Mouse (Mus musculus) urinary bladder, adult 2 months (tissue): ENCODE data around the gene Msto1. TPM values are rescaled to one million over a fixed set of nuclear protein-coding genes. Genes with fewer than 3 reads are reported as not detected.
"Not testable (repeated sequence)": the region's sequence is repeated elsewhere in the genome, so short reads cannot be mapped to it uniquely, and the experiment has no call there.

ENCODE experiments used
- DNase-seq: peaks from one replicate; pipeline ENCODE4 v3.0.0; 2022; ENCODE audit warnings: low spot score
- polyA plus RNA-seq: library from polyadenylated mRNA; depleted of rRNA; stranded (reverse); fragments of >200 nt; gene quantifications from 2 replicates; pipeline ENCODE4 v1.2.3, GENCODE M21; 2012; rRNA removed

Gene Msto1
- 28.3 and 32.8 TPM in 2 replicates for polyA plus RNA-seq

DNA sequence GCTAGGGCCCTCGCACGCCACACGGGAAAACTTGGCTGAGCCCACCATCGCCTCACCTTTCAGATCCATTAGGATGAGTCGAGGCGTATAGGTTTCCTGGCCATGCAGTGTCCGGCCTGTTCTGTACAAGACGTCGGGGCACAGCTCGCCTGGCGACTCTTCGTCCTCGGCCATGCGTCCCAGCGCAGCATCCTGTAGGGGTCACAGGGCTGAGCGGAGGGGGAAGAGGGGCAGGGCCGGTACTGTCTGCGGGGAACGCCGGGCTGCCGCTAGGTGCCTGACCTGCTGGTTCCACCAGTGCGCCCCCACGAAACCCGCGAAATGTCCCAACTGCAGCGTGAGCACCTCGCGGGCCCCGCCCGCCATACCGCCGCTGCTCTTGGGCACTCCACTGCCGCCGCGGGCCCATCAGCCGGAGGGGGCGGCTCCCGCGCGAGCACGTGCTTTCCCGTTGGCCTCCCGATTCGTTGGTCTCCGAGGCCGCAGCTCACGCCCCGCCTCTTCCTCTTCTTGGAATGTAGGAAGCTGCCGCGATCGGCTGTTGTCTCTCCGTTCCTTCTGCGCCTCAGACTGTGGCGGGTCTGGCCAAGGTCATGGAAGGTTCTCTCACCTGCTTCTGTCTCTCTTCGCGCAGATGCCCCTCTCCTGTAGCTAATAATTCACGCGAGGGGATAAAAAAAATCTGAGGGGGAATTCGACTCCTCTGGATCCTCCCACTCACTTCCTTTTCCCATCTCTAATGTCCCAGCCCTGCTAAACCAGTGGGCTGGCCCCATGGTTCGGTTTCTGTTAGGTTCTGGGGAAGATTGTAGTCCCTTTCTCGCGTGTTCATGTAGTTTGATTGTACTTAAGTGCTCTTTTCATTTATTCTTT, at the start of gene Msto1:
Msto1 (minus strand) TSS at position 489 of the 873 bp plus-strand sequence.
- DNase-seq, result peak; percentile 85

GRCm38 (mm10) chr3:88963211-88963610, 49.4 kb upstream of the Msto1 start:
- not testable (repeated sequence) for DNase-seq

- DNase-seq, result no peak
Observed at GRCm38 (mm10) chr3:88953736-88954135, 39.9 kb upstream of the Msto1 start.

DNA sequence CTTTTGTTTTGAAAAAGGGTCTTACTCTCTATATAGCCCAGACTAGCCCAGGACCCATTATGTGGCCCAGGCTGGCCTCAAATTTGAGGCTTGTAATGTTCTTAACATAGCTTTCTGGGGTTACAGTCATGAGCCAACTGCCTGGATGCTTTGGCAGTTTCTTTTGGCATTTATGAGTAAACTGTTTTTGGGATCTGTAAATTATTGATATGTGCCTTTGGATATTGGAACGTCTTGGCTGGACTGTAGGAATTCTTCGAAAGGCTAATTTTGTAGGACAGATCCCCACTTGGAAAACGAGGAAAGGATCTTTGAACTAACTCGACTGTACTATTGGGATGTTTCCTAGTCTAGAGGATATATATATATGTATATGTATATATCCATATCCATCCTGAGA, 39.4 kb upstream of the Msto1 start:
- no peak for DNase-seq

DNA sequence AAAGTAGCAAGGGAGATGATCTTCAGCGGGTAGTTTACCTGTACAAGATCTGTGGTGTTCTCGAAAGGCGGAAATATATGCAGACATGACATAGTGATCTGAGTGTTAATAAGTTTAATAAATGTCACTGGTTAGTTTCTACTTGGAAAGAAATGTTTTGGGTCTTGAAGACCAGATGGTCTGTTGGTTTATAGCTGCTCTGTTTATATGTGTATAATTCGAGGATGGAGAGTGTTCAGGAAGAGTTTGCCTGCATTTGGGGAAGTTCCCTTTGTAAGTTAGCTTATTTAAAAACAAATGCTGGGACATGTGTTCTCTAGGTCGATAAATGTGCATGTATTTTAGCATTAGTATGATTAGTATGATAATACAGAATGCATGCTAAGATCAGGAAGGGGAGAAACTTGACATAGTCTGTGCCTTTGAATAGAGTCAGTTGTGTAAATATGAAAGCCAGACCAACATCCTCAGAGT, 37.6 kb upstream of the Msto1 start:
- DNase-seq, result no peak

- peak; percentile 77 for DNase-seq
Observed at GRCm38 (mm10) chr3:88950576-88951326, 37.0 kb upstream of the Msto1 start, which contains the start of the genes Ash1l and Dap3. TSS of gene Ash1l (plus strand) at chr3:88950622. TSS of gene Dap3 (minus strand) at chr3:88951181.

DNA sequence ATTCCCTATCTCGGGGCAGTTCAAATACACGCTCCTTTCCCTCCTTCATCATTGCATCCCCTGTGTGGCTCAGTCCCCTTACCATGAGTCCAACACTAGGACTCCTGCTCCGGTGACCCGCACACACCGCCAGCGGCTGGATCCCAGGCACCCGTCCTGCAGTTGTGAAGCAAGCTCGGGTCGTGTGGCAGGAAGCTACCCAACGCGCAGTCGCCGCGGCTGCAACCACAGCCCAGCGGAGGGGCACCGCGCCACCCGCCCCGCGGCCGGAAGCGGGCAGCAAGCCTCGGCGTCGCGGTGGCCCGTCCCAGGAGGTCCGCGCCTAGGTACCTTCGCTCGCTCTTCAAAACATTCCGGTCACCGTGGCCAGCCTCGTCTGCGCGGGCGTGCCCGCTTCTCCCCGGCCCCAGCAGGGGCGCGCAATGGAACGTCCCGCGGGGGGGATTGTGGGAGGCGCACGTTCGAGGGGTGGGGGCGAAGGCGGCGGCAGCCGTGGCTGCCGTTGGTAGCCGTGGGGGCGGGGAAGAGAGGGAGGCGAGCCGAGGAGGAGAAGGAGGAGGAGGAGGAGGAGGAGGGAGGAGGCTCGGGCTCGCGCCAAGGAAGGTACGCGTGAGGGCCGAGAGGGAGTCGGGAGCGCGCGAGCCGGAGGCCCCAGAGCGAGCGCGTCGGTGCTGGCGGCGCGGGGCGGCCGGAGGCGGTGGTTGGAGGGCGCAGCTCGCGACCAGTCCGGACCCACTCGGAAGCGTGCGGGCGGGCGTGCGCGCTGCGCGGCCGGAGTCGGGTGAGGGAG, 36.2 kb upstream of the Msto1 start:
- peak; percentile 86 for DNase-seq

DNA sequence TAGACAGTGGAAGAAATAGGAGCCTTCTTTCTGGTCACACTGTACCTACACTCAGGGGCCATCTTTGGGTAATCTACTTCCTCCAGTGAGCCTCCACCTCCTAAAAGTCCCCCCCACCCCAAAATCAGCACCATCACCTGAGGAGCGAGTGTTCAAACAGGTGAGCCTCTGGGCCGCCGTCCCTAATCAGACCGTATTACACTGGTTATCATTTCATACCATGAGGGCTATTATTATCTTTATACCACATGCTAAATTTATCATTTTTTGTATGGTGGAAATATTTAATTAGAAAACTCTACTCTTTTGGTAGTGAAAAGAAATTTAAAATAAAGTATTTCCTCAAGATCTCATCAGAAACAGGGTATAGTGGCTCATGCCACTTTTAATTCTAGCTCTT, 30.3 kb upstream of the Msto1 start:
- DNase-seq, result no peak

GRCm38 (mm10) chr3:88942316-88942880, 28.6 kb upstream of the Msto1 start:
- no peak for DNase-seq

DNA sequence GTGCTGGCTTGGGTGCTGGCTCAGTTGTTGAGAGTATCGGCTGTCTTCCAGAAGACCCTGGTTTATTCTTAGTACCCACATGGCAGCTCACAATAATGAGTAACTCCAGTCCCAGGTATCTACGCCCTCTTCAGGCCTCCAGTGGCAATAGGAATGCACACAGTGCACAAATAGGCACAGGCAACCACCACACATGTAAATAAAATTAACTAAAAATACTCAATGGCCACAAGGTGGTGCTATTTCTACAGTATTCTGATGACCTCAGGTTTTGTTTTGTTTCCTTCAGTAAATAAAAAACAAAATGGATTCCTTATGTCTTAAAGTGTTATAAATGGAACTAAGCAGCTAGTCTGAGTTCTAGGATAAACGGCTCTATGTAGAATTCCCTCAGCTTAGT, 25.9 kb upstream of the Msto1 start:
- DNase-seq, result no peak

DNA sequence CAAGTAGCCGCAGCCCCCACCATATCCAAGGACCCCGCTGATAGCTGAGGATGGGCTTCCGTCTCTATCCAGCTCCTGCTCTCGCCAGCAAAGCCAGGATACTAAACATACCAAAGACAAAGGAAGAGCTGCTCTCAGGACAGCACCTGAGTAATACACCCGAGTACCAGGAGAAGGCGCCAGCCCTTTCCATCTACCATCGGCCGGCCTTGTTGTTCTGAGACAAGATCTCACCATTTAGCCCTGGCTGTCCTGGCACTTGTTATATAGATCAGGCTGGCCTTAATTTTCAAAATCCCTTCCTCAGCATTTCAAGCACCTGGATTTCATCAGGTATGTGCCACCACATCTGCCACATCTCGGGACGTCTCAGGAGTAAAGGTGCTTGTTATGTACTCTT, 25.3 kb upstream of the Msto1 start:
- no peak for DNase-seq

- DNase-seq, result no peak
Observed at GRCm38 (mm10) chr3:88929501-88929900, 15.7 kb upstream of the Msto1 start.

DNA sequence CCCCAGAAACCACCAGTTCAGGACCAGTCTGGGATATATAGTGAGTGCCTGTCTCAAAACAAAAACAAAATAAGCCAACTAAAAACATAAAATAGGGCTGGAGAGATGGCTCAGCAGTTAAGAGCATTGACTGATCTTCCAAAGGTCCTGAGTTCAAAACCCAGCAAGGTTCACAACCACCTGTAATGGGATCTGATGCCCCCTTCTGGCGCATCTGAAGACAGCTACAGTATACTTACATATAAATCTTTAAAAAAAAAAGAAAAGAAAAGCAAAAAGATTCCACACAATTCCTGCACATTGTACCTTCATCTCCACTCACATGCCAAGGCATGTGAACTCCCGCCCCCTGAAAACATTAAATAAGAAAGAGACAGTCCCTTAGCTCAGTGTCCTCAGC, 11.9 kb upstream of the Msto1 start:
- no peak for DNase-seq

GRCm38 (mm10) chr3:88923989-88924591, 10.3 kb upstream of the Msto1 start:
- DNase-seq, result no peak

DNA sequence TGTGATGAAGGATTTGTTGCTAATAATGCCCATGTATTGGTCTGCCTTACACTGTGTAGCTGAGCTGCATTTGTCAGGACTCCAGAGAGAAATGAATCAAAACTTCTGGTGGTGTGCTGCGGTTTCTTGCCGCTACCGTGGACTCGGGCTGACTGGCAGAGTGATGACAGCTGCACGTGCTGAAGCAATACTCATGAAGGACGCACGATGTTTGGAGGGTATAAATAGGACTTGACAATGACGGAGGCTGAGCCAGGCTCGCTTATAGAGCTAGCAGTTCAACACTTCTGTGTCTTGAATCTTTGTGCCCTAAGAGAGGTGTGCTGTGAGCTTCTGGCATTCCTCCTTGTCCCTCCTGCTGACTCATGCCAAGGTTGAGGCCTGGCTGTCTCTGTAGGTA, 7.6 kb upstream of the Msto1 start:
- no peak for DNase-seq

DNA sequence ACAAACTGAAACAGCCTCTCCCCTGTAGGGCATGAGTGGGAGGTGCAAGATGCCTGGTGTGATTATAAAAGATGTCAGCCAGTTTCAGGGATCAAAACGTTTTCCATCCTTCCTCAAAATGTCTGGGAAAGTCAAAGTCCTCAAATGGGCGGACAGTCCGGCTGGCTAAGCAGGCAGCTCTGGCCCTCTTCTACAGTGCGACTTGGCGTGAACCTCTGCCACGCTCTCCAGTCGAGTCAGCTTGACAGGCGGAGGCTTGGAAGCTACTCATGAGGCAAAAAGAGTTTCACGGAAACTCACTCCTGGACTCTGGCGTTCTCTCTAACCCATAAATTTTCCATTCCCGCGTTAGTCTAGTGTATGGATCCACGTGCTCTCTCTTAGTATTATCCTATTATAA, 5.2 kb upstream of the Msto1 start:
- no peak for DNase-seq

DNA sequence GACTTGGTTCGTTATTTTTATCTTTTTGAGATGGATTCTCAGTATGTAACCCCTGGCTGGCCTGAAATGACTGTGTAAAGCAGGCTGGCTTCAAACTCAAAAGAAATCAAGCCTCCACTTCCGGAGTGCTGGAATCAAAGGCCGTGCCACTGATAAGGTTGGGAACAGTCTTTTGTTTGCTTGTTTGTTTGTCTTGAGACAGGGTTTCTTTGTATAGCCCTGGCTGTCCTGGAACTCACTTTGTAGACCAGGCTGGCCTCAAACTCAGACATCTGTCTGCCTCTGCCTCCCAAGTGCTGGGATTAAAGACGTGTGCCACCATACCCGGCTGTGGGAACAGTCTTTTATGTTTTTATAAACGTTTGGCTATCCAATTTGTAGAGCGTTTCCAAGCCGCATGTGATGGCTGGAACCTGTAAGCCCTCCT, 598 bp upstream of the Msto1 start:
- DNase-seq, result no peak

DNA sequence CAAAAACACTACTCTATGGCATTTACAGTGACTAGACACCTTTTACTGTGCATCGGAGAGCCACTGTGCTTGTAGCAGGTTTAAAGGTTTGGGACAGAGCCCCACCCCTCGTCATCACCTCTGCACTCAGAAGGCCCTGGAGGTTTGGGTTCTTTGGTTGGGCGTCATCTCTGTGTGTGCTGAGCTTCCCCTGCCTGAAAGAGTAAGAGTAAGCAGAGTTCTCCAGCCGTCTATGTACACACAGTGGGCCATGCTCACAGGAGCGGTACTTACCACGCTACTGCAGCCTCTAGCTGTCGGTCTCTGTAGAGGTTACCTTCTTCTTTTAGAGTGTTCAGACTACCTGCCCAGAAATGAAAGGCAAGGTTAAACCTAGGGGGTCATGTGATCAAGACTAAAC, 1.2 kb downstream of the Msto1 start:
- DNase-seq, result no peak

GRCm38 (mm10) chr3:88906393-88907159, 7.2 kb downstream of the Msto1 start:
- DNase-seq, result no peak

GRCm38 (mm10) chr3:88905741-88906140, 8.1 kb downstream of the Msto1 start:
- DNase-seq, result no peak
